Mouse (Mus musculus): ENCODE results near the gene Syngr2. TPM values are rescaled to one million over a fixed set of nuclear protein-coding genes. Genes with fewer than 3 reads are reported as not detected.

The Syngr2 gene
- 10 to 100 TPM; 11.9 to 13.0 TPM for total RNA-seq (2021)
- long read RNA-seq, experiment 1, transcript Syngr2-201 (4 exons, 1,520 nt) = major isoform, 10 of 12 reads
- long read RNA-seq, experiment 1, partial matches to known transcripts = 1 of 12 reads
- long read RNA-seq, experiment 1, other reads (novel, unspliced or antisense) = 0 of 12 reads
- long read RNA-seq, experiment 2, transcript Syngr2-201 (4 exons, 1,520 nt) = major isoform, 17 of 18 reads
- long read RNA-seq, experiment 2, partial matches to known transcripts = 0 of 18 reads
- long read RNA-seq, experiment 2, other reads (novel, unspliced or antisense) = 0 of 18 reads

GRCm38 (mm10) chr11:117809407-117810311, at the start of gene Syngr2, which contains the start of gene Gm20708:
Gene Syngr2 (plus strand): TSS chr11:117809668.
Gene Gm20708 (plus strand): TSS chr11:117809668.
- peak in 1 of 2 experiments; percentile 49 for DNase-seq (ENCODE audit: low spot score in 2 of 2)
- intact Hi-C loops (cut with DNase I) = no loop called here

- intact Hi-C loops (cut with DNase I) = no loop called here
- DNase-seq (ENCODE audit: low spot score in 2 of 2) = no peak
Measured at GRCm38 (mm10) chr11:117760374-117761119, 48.9 kb upstream of the Syngr2 start.

DNA sequence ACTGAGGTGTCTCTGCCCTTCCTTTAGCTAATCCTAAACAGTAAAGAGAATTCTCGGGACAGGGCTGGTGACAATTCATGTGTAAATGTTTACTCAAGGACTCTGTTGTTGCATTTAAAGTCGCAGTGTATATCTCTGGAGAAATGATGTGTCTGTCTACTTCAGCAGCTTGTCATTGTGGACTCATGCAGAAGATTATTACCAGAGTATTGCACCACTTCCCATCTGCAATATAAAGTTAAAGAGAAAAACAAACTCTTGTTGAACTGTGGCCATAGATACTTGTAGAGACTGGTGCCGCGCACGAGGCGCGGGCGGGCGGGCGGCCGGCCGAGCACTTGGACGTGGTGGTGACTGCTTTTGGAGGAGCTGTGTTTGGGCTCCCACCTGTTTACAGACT, 47.7 kb upstream of the Syngr2 start:
- intact Hi-C loops (cut with DNase I) = no loop called here
- DNase-seq (ENCODE audit: low spot score in 2 of 2) = no peak

- no peak for DNase-seq (ENCODE audit: low spot score in 2 of 2)
- intact Hi-C loops (cut with DNase I) = no loop called here
Measured at GRCm38 (mm10) chr11:117762246-117762645, 47.2 kb upstream of the Syngr2 start.

DNA sequence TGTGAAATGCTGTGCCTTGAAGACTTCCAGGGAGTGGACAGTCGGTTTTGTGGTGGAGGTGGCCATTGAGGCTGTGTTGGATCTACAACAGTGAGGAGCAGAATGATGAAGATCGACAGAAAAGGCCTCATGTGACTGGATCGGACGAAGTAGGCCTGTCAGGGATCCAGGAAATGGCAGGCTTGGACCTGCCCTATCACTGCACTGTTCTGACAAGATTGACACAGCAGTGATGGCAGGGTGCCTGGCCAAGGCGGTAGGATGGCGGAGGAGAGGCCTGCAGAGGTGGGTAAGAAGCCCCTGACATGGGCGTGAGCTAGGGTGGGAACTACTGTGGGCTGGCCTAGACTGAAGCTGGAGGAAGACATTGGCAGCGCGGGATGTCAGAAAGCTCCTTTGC, 45.1 kb upstream of the Syngr2 start:
- no peak for DNase-seq (ENCODE audit: low spot score in 2 of 2)
- intact Hi-C loops (cut with DNase I) = no loop called here

GRCm38 (mm10) chr11:117765361-117765760, 44.1 kb upstream of the Syngr2 start:
- intact Hi-C loops (cut with DNase I) = no loop called here
- DNase-seq (ENCODE audit: low spot score in 2 of 2) = no peak

- DNase-seq (ENCODE audit: low spot score in 2 of 2) = no peak
- intact Hi-C loops (cut with DNase I) = no loop called here
Measured at GRCm38 (mm10) chr11:117766275-117766674, 43.2 kb upstream of the Syngr2 start.

- intact Hi-C loops (cut with DNase I) = no loop called here
- no peak for DNase-seq (ENCODE audit: low spot score in 2 of 2)
Measured at GRCm38 (mm10) chr11:117768725-117769682, 40.5 kb upstream of the Syngr2 start.

DNA sequence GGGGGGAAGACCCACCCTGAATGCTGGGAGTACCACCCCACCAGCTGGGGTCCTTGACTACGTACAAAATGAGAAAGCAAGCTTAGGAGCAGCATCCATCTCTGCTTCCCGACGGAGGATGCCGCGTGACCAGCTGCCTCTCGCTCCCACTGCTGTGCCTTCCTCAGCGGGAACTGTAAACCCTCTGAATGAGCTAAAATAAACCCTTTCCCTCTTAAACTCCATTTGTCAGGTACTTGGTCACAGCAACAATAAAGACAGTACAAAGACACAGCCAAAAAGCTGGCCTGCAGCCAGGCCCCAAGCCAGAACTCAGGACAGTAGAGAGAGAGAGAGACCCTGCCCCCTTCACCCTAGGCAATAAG, 39.8 kb upstream of the Syngr2 start:
- intact Hi-C loops (cut with DNase I) = no loop called here
- no peak for DNase-seq (ENCODE audit: low spot score in 2 of 2)

GRCm38 (mm10) chr11:117770407-117770806, 39.1 kb upstream of the Syngr2 start:
- intact Hi-C loops (cut with DNase I) = no loop called here
- no peak for DNase-seq (ENCODE audit: low spot score in 2 of 2)

DNA sequence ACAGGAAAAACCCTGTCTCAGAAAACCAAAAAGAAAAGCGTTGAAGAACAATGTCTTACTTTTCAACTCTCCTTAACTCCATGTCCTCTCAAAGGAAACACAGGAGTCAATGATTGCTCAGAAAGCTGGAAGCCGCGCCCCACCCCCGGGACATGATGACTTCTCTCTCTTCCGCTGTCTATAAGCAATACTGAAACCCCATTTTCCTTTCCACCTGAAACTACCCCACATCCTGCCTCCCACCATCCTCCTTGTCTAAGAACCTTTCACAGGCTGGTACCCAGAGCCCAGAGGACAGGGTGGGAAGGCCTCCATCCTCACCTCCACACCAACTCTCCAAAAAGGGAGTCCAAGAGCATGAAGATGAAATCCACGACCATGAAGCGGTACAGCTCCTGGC, 37.1 kb upstream of the Syngr2 start:
- DNase-seq (ENCODE audit: low spot score in 2 of 2) = no peak

DNA sequence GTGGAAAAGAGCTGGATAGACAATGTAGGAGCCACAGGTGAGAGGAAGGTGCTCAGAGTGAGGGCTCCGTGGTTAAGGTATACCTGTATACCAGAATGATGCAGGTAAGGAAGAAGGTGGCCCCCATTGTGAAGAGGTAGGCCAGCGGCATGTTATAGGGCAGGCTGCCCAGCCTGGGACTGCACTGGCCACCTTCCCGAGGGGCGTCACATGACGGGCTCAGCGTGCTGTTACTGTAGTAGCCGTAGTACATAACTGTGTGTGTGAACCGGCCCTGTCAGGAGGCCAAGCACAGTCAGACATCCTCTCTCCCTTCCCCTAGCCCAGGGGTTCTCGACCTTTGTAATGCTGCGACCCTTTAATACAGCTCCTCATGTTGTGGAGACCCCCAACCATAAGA, 34.5 kb upstream of the Syngr2 start:
- no peak for DNase-seq (ENCODE audit: low spot score in 2 of 2)
- intact Hi-C loops (cut with DNase I) = no loop called here

More for the DNA sequence above, 37.1 kb upstream of the Syngr2 start:
- intact Hi-C loops (cut with DNase I) = no loop called here

GRCm38 (mm10) chr11:117775540-117775939, 33.9 kb upstream of the Syngr2 start:
- intact Hi-C loops (cut with DNase I) = no loop called here
- DNase-seq (ENCODE audit: low spot score in 2 of 2) = no peak

DNA sequence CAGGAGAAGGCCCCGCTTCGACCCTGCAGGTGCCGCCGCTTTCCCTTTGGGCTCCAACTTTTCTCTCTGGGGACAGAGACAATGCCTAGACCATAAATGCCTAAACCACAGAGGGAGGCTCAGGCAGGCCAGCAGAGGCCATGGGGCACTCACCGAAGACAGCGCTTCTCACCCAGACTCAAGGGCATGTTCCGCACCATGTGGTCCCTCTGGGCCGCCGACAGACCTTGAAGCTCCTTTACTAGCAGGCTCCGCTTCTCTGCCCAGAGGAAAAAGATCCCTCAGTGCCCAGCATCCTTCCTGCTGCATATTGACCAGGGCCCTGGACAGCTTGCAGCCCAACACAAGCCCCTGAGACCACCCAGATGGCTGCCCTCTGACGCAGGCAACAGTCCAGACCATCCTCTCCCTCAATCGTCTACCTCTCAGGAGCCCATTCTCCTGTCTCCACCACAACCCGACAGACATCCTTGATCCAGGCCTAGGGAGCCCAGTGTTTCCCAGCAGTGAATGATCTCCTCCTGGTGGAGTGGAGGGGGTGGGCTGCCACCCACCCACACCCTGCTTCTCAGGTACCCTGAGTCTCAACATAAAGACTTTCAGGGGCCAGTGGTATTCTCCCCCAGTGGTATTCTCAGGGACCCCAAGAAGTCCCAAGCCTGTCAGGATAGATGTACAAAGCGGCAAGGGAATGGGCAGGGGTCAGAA, 33.2 kb upstream of the Syngr2 start:
- no peak for DNase-seq (ENCODE audit: low spot score in 2 of 2)
- intact Hi-C loops (cut with DNase I) = no loop called here

DNA sequence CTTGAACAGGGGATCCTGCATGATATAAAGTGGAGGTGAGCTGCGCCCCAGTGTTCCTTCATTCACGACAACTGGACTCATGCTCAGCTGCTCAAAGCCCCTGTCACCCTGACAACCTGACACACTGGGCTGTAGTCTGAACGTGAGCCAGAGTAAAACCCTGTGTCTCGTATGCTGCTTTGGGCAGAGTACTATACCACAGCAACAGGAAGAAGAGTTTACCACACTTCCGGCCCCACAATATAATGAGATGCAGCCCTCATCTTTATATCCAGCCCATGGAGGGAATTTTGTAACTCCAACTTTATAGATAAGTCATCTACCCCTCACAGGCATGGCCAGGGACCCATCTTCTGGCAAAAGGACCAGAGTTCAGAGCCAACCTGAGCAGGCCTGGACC, 32.4 kb upstream of the Syngr2 start:
- intact Hi-C loops (cut with DNase I) = no loop called here
- no peak for DNase-seq (ENCODE audit: low spot score in 2 of 2)

DNA sequence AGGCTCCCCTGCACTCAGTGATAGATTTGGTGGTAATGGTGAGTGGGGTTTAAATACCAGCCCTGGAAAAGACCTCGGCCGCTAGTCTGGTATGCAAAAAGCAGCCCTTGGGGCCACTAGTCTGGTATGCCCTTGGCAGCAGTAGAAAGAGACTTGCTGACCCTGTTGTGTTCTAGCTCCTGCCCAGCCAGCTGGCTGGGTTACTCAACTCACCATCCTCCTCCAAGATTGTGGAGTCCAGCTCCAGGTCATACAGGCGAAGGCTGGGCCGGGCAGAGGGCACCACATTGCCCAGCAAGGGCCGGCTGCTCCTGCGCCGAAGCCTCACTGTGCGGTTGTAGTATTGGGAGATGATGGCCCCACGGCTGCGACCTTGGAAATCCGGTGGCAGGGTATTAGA, 31.4 kb upstream of the Syngr2 start:
- intact Hi-C loops (cut with DNase I) = no loop called here

DNA sequence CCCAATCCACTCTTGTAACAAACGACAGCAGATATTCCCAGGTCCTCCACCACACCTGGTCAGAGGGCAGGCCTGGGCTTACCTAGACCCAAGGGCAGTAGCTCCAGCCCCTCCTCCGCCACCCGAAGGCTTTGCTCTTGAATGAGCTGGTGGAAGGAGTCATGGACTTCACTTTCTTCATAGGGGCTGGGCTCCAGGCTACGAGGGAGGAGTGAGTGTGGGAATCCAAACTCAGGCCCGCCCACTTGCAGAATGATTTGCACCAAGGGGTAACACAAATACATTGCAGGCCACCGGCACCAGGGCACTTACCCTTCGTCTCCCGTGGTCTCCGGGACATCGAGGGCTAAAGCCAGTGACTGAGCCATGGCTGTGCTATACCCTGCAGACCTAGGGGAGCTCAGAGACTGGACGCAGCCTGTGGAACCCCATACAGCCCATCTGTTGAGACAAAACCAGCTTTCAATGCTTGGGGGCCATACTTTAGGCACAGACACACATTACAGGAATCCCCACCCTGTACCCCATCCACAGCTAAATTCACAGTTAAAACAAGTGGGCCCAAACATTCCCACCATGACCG, 30.5 kb upstream of the Syngr2 start:
- no peak for DNase-seq (ENCODE audit: low spot score in 2 of 2)
- intact Hi-C loops (cut with DNase I) = no loop called here

More for the DNA sequence above, 31.4 kb upstream of the Syngr2 start:
- no peak for DNase-seq (ENCODE audit: low spot score in 2 of 2)

Measured in left cerebral cortex, postnatal 14 days (tissue).